Mouse (Mus musculus) adipose tissue, adult 10 weeks (tissue): ENCODE measurements around the gene Krt86. TPM values are rescaled to one million over a fixed set of nuclear protein-coding genes. Genes with fewer than 3 reads are reported as not detected.

Experiments
- polyA plus RNA-seq: library from polyadenylated mRNA; stranded (reverse); fragments of 350-450 nt; fragmentation: Illumina TruSeq; extraction: RNeasy Lipid Tissue Mini Kit (QIAGEN cat#74804); gene quantifications from one replicate; pipeline ENCODE4 v1.2.3, GENCODE M21; 2014; ENCODE audit warnings: low read depth, low replicate concordance

Krt86 gene
- not detected for polyA plus RNA-seq

DNA sequence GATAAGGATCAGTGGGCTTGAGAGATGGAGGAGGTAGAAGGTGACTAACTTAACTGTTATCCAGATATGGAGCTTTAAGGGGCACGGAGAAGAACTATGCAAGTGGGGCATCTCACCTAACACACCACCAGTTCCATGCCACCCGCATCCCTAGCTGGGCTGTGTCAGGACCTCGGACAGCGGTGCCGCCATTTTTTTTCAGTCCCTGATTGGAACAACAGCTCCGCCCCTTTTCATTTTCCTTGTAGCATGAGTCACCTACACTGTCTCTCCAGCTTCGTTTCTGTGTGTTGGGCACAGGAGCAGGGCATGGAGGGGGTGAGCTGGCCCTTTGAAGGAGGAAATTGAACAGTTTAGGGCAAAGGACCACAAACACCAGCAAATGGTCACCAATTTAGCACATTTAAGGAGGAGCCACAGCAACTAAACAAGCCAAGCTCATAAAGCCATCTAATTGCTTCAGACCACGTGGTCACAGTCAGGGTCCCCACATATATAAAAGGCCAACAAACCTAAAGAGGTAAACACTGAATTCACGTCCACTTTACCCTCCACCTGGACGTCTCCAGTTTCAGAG, at the start of gene Krt86:
Gene Krt86 (plus strand): TSS at position 527 of the 577 bp plus-strand sequence.

DNA sequence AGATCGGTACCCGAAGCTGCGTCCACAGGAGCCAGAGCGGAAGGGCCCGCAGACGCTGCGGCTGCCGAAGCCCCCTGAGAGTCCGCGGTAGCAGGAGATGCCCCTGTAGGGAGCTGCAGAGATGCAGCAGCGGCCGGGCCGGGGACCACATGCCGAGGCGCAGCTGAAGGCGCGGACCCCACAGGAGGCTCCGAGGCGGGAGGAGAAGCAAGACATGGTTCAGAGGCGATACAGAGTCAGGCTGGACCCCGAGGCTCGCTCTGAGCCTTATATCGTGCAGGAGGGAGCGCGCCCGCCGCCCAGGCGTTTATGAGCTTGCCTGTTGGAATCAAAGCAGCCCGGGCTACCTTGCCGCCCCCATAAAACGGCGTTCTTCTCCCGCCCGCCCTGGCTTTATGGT, 34.7 kb upstream of the Krt86 start, which contains the start of gene Krt87:
Gene Krt87 (minus strand): TSS at position 250 of the 400 bp plus-strand sequence.

DNA sequence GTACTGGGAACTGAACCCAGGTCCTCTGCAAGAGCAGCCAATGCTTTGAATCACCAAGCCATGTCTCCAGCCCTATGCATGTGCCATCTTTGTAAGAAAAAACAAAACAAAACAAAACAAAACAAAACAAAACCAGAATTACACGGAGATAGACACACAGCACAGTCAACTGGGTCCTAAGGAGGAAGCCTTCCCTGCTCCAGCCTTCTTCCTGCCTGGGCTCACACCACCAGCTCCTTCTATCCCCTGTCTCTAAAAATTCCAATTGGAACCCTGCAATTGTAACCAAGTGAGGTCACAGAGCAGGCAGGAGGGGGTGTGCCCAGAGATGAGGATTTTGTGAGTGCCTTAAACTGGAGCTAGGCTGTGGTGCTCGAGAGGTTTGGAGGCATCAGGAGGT, 25.8 kb upstream of the Krt86 start, which contains the start of gene Krt88:
Gene Krt88 (plus strand): TSS at position 301 of the 400 bp plus-strand sequence.

DNA sequence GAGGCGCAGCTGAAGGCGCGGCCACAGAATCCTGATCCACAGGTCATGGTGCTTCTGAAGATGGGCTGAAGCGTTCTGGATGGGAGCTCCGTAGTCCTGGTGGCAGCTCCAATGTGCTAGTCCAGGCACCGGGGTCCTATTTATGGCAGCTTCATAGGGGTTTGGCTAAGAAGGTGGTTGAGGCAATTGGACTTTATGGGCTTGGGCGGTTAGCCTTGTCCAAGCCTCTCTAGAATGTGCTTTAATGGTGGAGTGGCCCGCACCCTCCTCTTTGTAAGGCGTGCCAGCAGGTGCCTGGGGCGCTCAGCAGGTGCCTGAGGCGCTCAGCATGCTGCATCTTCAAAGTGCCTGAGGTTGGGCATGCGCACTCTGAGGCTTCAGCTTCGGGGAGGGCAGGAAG, 9.6 kb upstream of the Krt86 start, which contains the start of gene Krt81:
Gene Krt81 (minus strand): TSS at position 101 of the 400 bp plus-strand sequence.

DNA sequence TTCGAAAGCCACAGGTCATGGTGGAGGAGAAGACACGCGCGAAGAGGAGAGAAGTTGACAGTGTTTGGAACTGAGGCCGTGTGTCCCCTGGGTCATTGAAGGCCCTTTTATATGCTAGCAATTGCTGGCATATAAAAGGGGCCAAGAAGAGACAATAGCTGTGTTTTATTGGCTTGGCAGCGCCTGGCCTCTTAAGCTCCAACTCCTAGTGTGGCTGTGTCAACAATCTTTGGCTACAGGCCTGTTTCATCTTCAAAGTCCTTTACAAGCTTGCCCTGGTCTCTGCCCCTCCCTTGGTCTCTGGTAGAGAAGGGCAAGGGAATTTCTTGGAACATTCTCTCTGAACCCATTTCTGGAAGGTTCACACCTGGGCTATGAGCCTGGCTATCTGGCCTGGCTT, 18.2 kb downstream of the Krt86 start, which contains the start of gene Krt83:
Gene Krt83 (minus strand): TSS at position 82 of the 400 bp plus-strand sequence.

DNA sequence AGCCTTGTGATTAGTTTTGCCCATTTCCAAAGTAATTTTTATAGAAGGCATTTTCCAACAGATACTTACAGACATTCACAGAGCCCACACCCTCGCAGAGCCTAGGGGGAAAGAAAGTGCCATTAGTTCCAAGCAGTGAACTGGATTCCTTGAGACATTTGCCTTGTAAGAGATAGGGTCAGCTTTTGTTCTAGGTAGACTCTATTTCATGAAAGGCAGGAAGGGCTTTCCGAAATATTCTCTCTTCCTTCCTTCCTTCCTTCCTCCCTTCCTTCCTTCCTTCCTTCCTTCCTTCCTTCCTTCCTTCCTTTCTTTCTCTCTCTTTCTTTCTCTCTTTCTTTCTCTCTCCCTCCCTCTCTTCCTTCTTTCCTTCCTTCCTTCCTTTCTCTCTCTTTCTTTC, 43.9 kb downstream of the Krt86 start, which contains the start of gene Gm49425:
Gene Gm49425 (minus strand): TSS at position 101 of the 400 bp plus-strand sequence.

Other genes with a start within 250 kb of the Krt86 start
- 4.1 TPM for gene Grasp, start 249.3 kb upstream of the Krt86 start, polyA plus RNA-seq
- gene Nr4a1, start 219.2 kb upstream of the Krt86 start, polyA plus RNA-seq, result 34.9 TPM
- 23.9 TPM for gene Atg101, start 189.2 kb upstream of the Krt86 start, polyA plus RNA-seq
- gene 6030408B16Rik, start 180.3 kb upstream of the Krt86 start, polyA plus RNA-seq, result 3.1 TPM
- gene Krt80, start 103.3 kb upstream of the Krt86 start, polyA plus RNA-seq, result 5.3 TPM
- gene Krt7, start 62.4 kb upstream of the Krt86 start, polyA plus RNA-seq, result 24.7 TPM
- gene Krt87, start 34.7 kb upstream of the Krt86 start, polyA plus RNA-seq, result not detected
- gene Krt88, start 25.7 kb upstream of the Krt86 start, polyA plus RNA-seq, result 3.5 TPM
- gene Krt81, start 9.7 kb upstream of the Krt86 start, polyA plus RNA-seq, result not detected
- not detected for gene Krt83, start 18.0 kb downstream of the Krt86 start, polyA plus RNA-seq
- gene Gm49425, start 43.8 kb downstream of the Krt86 start, polyA plus RNA-seq, result not detected
- gene Krt84, start 59.3 kb downstream of the Krt86 start, polyA plus RNA-seq, result not detected
- not detected for gene Krt82, start 77.2 kb downstream of the Krt86 start, polyA plus RNA-seq
- not detected for gene Krt90, start 89.5 kb downstream of the Krt86 start, polyA plus RNA-seq
- not detected for gene Krt75, start 100.4 kb downstream of the Krt86 start, polyA plus RNA-seq
- gene Gm5414, start 154.7 kb downstream of the Krt86 start, polyA plus RNA-seq, result not detected
- gene Gm5478, start 173.9 kb downstream of the Krt86 start, polyA plus RNA-seq, result not detected
- not detected for gene Krt6b, start 206.8 kb downstream of the Krt86 start, polyA plus RNA-seq
- gene Krt6a, start 220.8 kb downstream of the Krt86 start, polyA plus RNA-seq, result not detected
- 39.6 TPM for gene Krt5, start 239.4 kb downstream of the Krt86 start, polyA plus RNA-seq